Mouse (Mus musculus) MEL (cell line): ENCODE data around the gene Efnb1. TPM values are rescaled to one million over a fixed set of nuclear protein-coding genes. Genes with fewer than 3 reads are reported as not detected.

Experiments
- DNase-seq: peaks from one replicate; pipeline ENCODE4 v3.0.0; 2011; ENCODE audit warnings: low read depth, low spot score
- H3K27ac ChIP-seq: 2 replicates; pipeline ENCODE4 v1.5.1; 2012; ENCODE audit warnings: low read depth, mild to moderate bottlenecking, control low read depth, low read length, moderate library complexity; ENCODE audit not compliant: control insufficient read depth
- H3K27me3 ChIP-seq, 2 experiments: fragments of 150-350 bp in 1 of 2; sonication (generic) in 1 of 2; 2 replicates each; pipeline ENCODE4 v1.6.1; 2012; ENCODE audit warnings: low read length in 2 of 2, mild to moderate bottlenecking in 2 of 2, improper control_type of control experiment in 1 of 2, moderate library complexity in 1 of 2; ENCODE audit not compliant: insufficient read depth in 2 of 2, control insufficient read depth in 1 of 2
- H3K36me3 ChIP-seq, 2 experiments: 2 replicates each; pipeline ENCODE4 v1.6.1; 2012 to 2014; ENCODE audit warnings: low read length in 2 of 2, improper control_type of control experiment in 1 of 2, inconsistent platforms in 1 of 2, mild to moderate bottlenecking in 1 of 2; ENCODE audit not compliant: insufficient read depth in 2 of 2, control insufficient read depth in 1 of 2
- H3K4me1 ChIP-seq, 2 experiments: fragments of 150-350 bp in 1 of 2; sonication (generic) in 1 of 2; 2 replicates each; pipeline ENCODE4 v1.6.1; 2012; ENCODE audit warnings: low read length in 2 of 2, improper control_type of control experiment in 1 of 2, mild to moderate bottlenecking in 1 of 2; ENCODE audit not compliant: insufficient read depth in 2 of 2, control insufficient read depth in 1 of 2
- H3K4me3 ChIP-seq, 2 experiments: fragments of 150-350 bp in 1 of 2; sonication (generic) in 1 of 2; 2 replicates each; pipeline ENCODE4 v1.5.1; 2012; ENCODE audit warnings: low read depth in 2 of 2, low read length in 2 of 2, mild to moderate bottlenecking in 2 of 2, moderate library complexity in 2 of 2, control low read depth in 1 of 2, improper control_type of control experiment in 1 of 2; ENCODE audit not compliant: control insufficient read depth in 1 of 2, insufficient read depth in 1 of 2
- H3K79me2 ChIP-seq: 2 replicates; pipeline ENCODE4 v1.6.1; 2012; ENCODE audit warnings: mild to moderate bottlenecking, low read length, moderate library complexity; ENCODE audit not compliant: control insufficient read depth, poor library complexity, insufficient read depth
- H3K9ac ChIP-seq: 2 replicates; pipeline ENCODE4 v1.6.1; 2012; ENCODE audit warnings: low read depth, mild to moderate bottlenecking, control low read depth, low read length, moderate library complexity; ENCODE audit not compliant: control insufficient read depth, poor library complexity, severe bottlenecking
- H3K9me3 ChIP-seq: fragments of 150-350 bp; sonication (generic); replicated peaks from 2 replicates; pipeline ENCODE4 v1.6.1; 2012; ENCODE audit warnings: mild to moderate bottlenecking, low read length, improper control_type of control experiment, moderate library complexity; ENCODE audit not compliant: insufficient read depth
- CTCF ChIP-seq, 3 experiments: IDR thresholded peaks in 2 of 3; conservative IDR thresholded peaks in 1 of 3; 2 replicates each; pipeline ENCODE4 v1.5.1; 2011 to 2012; ENCODE audit warnings: low read length in 3 of 3, low read depth in 2 of 3, mild to moderate bottlenecking in 2 of 3, improper control_type of control experiment in 1 of 3, inconsistent platforms in 1 of 3, mixed read lengths in 1 of 3, moderate library complexity in 1 of 3; ENCODE audit not compliant: control insufficient read depth in 1 of 3, insufficient read depth in 1 of 3, poor library complexity in 1 of 3, severe bottlenecking in 1 of 3
- E2F4 ChIP-seq: IDR thresholded peaks from 2 replicates; pipeline ENCODE4 v1.6.1; 2011; ENCODE audit warnings: low read depth, low read length, improper control_type of control experiment, borderline replicate concordance
- GATA1 ChIP-seq: IDR thresholded peaks from 2 replicates; pipeline ENCODE4 v1.6.1; 2011; ENCODE audit warnings: low read depth, low read length, improper control_type of control experiment
- KAT2A ChIP-seq: conservative IDR thresholded peaks from 2 replicates; pipeline ENCODE4 v1.6.1; 2012; ENCODE audit warnings: low read depth, low read length, improper control_type of control experiment, inconsistent platforms
- MAX ChIP-seq: IDR thresholded peaks from 2 replicates; pipeline ENCODE4 v1.6.1; 2011; ENCODE audit warnings: low read length, improper control_type of control experiment
- MEF2A ChIP-seq: IDR thresholded peaks from 2 replicates; pipeline ENCODE4 v1.6.1; 2014; ENCODE audit warnings: low read depth, mild to moderate bottlenecking, inconsistent platforms, low read length, improper control_type of control experiment; ENCODE audit not compliant: poor library complexity, insufficient replicate concordance, severe bottlenecking; ENCODE audit errors: extremely low read depth
- MYB ChIP-seq: IDR thresholded peaks from 2 replicates; pipeline ENCODE4 v1.6.1; 2011; ENCODE audit warnings: mild to moderate bottlenecking, low read depth, low read length, improper control_type of control experiment
- POLR2A ChIP-seq, 2 experiments: IDR thresholded peaks; 2 replicates each; pipeline ENCODE4 v1.6.1; 2011 to 2012; ENCODE audit warnings: low read length in 2 of 2, mild to moderate bottlenecking in 2 of 2, control low read depth in 1 of 2, improper control_type of control experiment in 1 of 2, low read depth in 1 of 2, moderate library complexity in 1 of 2; ENCODE audit not compliant: control insufficient read depth in 1 of 2, insufficient read depth in 1 of 2, poor library complexity in 1 of 2
- POLR2AphosphoS5 ChIP-seq: IDR thresholded peaks from 2 replicates; pipeline ENCODE4 v1.6.1; 2012; ENCODE audit warnings: low read depth, borderline replicate concordance, mild to moderate bottlenecking, inconsistent platforms, low read length, moderate library complexity, mixed read lengths
- RAD21 ChIP-seq: IDR thresholded peaks from 2 replicates; pipeline ENCODE4 v1.6.1; 2011; ENCODE audit warnings: mild to moderate bottlenecking, low read depth, low read length, improper control_type of control experiment
- RCOR1 ChIP-seq: IDR thresholded peaks from 2 replicates; pipeline ENCODE4 v1.6.1; 2012; ENCODE audit warnings: low read depth, mild to moderate bottlenecking, inconsistent platforms, low read length, improper control_type of control experiment
- SIN3A ChIP-seq: IDR thresholded peaks from 2 replicates; pipeline ENCODE4 v1.6.1; 2012; ENCODE audit warnings: low read length, improper control_type of control experiment, inconsistent platforms
- SMC3 ChIP-seq: IDR thresholded peaks from 2 replicates; pipeline ENCODE4 v1.6.1; 2011; ENCODE audit warnings: low read depth, low read length, improper control_type of control experiment
- TAL1 ChIP-seq: IDR thresholded peaks from 2 replicates; pipeline ENCODE4 v1.6.1; 2012; ENCODE audit warnings: mild to moderate bottlenecking, inconsistent platforms, low read length, moderate library complexity, mixed read lengths
- TBP ChIP-seq: IDR thresholded peaks from 2 replicates; pipeline ENCODE4 v1.8.0; 2011; ENCODE audit warnings: low read depth, low read length, improper control_type of control experiment
- UBTF ChIP-seq: IDR thresholded peaks from 2 replicates; pipeline ENCODE4 v1.6.1; 2012; ENCODE audit warnings: low read depth, mild to moderate bottlenecking, inconsistent platforms, low read length, improper control_type of control experiment, moderate library complexity, borderline replicate concordance; ENCODE audit not compliant: insufficient read depth
- ZC3H11A ChIP-seq: IDR thresholded peaks from 2 replicates; pipeline ENCODE4 v1.6.1; 2012; ENCODE audit warnings: low read depth, mild to moderate bottlenecking, inconsistent platforms, low read length, improper control_type of control experiment
- ZMIZ1 ChIP-seq: IDR thresholded peaks from 2 replicates; pipeline ENCODE4 v1.6.1; 2012; ENCODE audit warnings: low read depth, mild to moderate bottlenecking, inconsistent platforms, low read length, improper control_type of control experiment, moderate library complexity
- polyA plus RNA-seq, 2 experiments: library from polyadenylated mRNA; stranded (reverse) in 1 of 2; unstranded in 1 of 2; fragments of >175 nt in 1 of 2; fragments of >200 nt in 1 of 2; gene quantifications; 2 replicates each; pipeline versions ENCODE4 v1.2.1 to v1.2.4; 2012; ENCODE audit warnings: low replicate concordance in 2 of 2, low read depth in 1 of 2; ENCODE audit not compliant: insufficient read length in 2 of 2, insufficient read depth in 1 of 2, missing spikeins in 1 of 2
- total RNA-seq: library from RNA; depleted of rRNA; stranded (reverse); fragments of 300-350 nt; gene quantifications from 2 replicates; pipeline ENCODE4 v1.2.3, GENCODE M21; 2012

The Efnb1 gene
- total and polyA plus RNA-seq, 3 experiments = 6.0 to 8.2 TPM; not detected in 1

- Histone ChIP-seq H3K4me1 (no peaks in the 10 kb centered on the region), H3K9me3 (no peaks in the 10 kb centered on the region), H3K9ac (no peak overlapping the region), H3K4me3 (no peak overlapping the region), H3K27me3 (no peaks in the 10 kb centered on the region), H3K79me2 (no peaks in the 10 kb centered on the region), H3K27ac (no peak overlapping the region), H3K36me3 (no peaks in the 10 kb centered on the region)
- no peak for DNase-seq
- TF ChIP-seq ZMIZ1 (no peak), UBTF (no peak), GATA1 (no peak), POLR2AphosphoS5 (no peak), RAD21 (no peak), MYB (no peak), TAL1 (no peak), RCOR1 (no peak), E2F4 (no peak), SIN3A (no peak), MAX (no peak), CTCF (IDR thresholded peaks at IDR 0.05 in 2 of 3, conservative IDR thresholded peaks at IDR 0.05 in 1 of 3; ENCODE audit: control insufficient read depth in 1 of 3, insufficient read depth in 1 of 3, low read depth in 2 of 3, low read length in 3 of 3, poor library complexity in 1 of 3, severe bottlenecking in 1 of 3) (no peak), TBP (no peak)
- TF ChIP-seq, all 39 proteins: peak for 0
Observed at GRCm38 (mm10) chrX:99119510-99119909, 16.4 kb upstream of the Efnb1 start.

DNA sequence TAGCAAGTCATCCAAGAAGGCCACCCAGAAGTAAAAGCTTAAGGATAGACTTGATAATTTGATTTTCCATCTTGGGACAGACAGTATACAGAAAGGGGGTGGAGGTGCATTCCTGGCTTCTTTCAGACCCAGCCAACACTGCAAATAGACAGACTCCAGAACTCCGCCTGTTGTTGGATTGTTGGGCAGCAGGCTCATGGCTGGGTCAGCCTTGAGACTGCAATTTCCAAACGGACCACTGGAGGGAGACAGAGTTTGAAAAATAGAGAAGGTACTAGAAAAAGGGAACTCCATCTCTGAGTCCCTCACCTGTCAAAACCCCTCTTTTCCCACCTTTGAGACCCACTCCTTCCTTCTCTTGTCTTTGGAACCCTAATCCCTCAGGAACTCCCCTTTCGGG is 5.9 kb upstream of the Efnb1 start:
- TF ChIP-seq SMC3 = peak; percentile 73
- TF ChIP-seq CTCF (IDR thresholded peaks at IDR 0.05 in 2 of 3, conservative IDR thresholded peaks at IDR 0.05 in 1 of 3; ENCODE audit: control insufficient read depth in 1 of 3, insufficient read depth in 1 of 3, low read depth in 2 of 3, low read length in 3 of 3, poor library complexity in 1 of 3, severe bottlenecking in 1 of 3) = peak; percentile 48 to 73 (median 48)
- no peak for TF ChIP-seq POLR2A (IDR thresholded peaks at IDR 0.05; ENCODE audit: control insufficient read depth in 1 of 2, insufficient read depth in 1 of 2, low read depth in 1 of 2, low read length in 2 of 2, poor library complexity in 1 of 2)
- TF ChIP-seq ZC3H11A = peak; percentile 68
- TF ChIP-seq MEF2A = no peak
- no peak for TF ChIP-seq MAX
- no peak for TF ChIP-seq KAT2A
- TF ChIP-seq RAD21 = peak; percentile 80
- H3K9ac ChIP-seq = no peak overlapping the region
- no peak overlapping the region for H3K4me3 ChIP-seq
- no peaks in the 10 kb centered on the region for H3K79me2 ChIP-seq
- H3K27ac ChIP-seq = no peak overlapping the region
- H3K9me3 ChIP-seq = no peaks in the 10 kb centered on the region
- no peaks in the 10 kb centered on the region for H3K4me1 ChIP-seq
- peak; percentile 50 for DNase-seq
- H3K27me3 ChIP-seq = no peaks in the 10 kb centered on the region
- no peaks in the 10 kb centered on the region for H3K36me3 ChIP-seq
